Mouse (Mus musculus) small intestine, adult 2 months (tissue): ENCODE results near the gene Atxn7l2.

ENCODE experiments used
- CTCF ChIP-seq: fragments of 200-500 bp; IDR thresholded peaks from 2 replicates; pipeline ENCODE4 v1.5.1; 2012; ENCODE audit warnings: low read depth, mild to moderate bottlenecking, control low read depth, inconsistent platforms, low read length, moderate library complexity, mixed read lengths; ENCODE audit not compliant: insufficient replicate concordance, insufficient read length; ENCODE audit errors: extremely low read depth
- POLR2A ChIP-seq: fragments of 200-500 bp; IDR thresholded peaks from 2 replicates; pipeline ENCODE4 v1.6.1; 2012; ENCODE audit warnings: low read depth, mild to moderate bottlenecking, control low read depth, inconsistent platforms, low read length, moderate library complexity

DNA sequence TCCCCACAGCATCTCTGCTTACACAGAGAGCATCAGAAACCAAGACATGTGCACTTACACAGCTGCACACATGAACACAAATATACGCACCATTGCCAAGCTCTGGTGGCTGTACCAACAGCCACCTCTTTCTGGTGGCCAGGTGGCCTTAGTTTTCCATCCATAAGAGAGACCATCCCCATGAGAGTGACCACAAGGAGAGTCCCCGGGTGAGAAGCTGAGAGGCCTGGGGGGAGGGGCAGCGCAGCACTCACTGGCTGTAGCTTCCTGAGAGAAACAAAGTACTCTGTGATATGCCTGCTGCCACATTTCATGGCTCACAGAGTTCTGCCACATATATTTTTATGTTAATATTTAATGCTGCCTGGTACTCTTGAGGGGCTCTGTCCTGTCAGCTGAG is 41.5 kb downstream of the Atxn7l2 start:
- TF ChIP-seq POLR2A = no peak
- TF ChIP-seq CTCF = no peak
